Mouse (Mus musculus) forebrain, embryonic 14.5 days (tissue): ENCODE measurements around the gene Eml5. TPM values are rescaled to one million over a fixed set of nuclear protein-coding genes. Genes with fewer than 3 reads are reported as not detected.
A peak's percentile ranks its signal among the peaks of the same experiment; 100 is the strongest.

Experiments used
- ATAC-seq: fragments of 200-750 bp; cut with Nextera tagmentation; 2 replicates; pipeline ENCODE4 v1.8.0; 2017; ENCODE audit warnings: mild to moderate bottlenecking, moderate library complexity
- DNase-seq: peaks from one replicate; pipeline ENCODE4 v3.0.0-alpha.2; 2015; ENCODE audit warnings: low spot score
- H3K27ac ChIP-seq: fragments of 300-500 bp; sonication (generic); 2 replicates; pipeline ENCODE4 v1.5.1; 2014; ENCODE audit warnings: low read depth, mild to moderate bottlenecking, control low read depth, low read length, moderate library complexity
- H3K27me3 ChIP-seq: fragments of 300-500 bp; sonication (generic); replicated peaks from 2 replicates; pipeline ENCODE4 v1.6.1; 2014; ENCODE audit warnings: low read length, control low read depth, mixed read lengths; ENCODE audit not compliant: control insufficient read depth, insufficient read depth
- H3K36me3 ChIP-seq: fragments of 300-500 bp; sonication (generic); 2 replicates; pipeline ENCODE4 v1.6.1; 2014; ENCODE audit warnings: low read length, control low read depth; ENCODE audit not compliant: control insufficient read depth, insufficient read depth
- H3K4me1 ChIP-seq: fragments of 300-500 bp; sonication (generic); 2 replicates; pipeline ENCODE4 v1.6.1; 2014; ENCODE audit warnings: antibody characterized with exemption, low read length, control low read depth; ENCODE audit not compliant: control insufficient read depth, insufficient read depth
- H3K4me2 ChIP-seq: fragments of 300-500 bp; sonication (generic); 2 replicates; pipeline ENCODE4 v1.6.1; 2014; ENCODE audit warnings: mild to moderate bottlenecking, control low read depth, low read length
- H3K4me3 ChIP-seq: fragments of 300-500 bp; sonication (generic); 2 replicates; pipeline ENCODE4 v1.5.1; 2014; ENCODE audit warnings: low read depth, low read length, control low read depth
- H3K9ac ChIP-seq: fragments of 300-500 bp; sonication (generic); 2 replicates; pipeline ENCODE4 v1.6.1; 2014; ENCODE audit warnings: mild to moderate bottlenecking, low read length, control low read depth, moderate library complexity
- H3K9me3 ChIP-seq: fragments of 300-500 bp; sonication (generic); replicated peaks from 2 replicates; pipeline ENCODE4 v1.6.1; 2016; ENCODE audit warnings: low read length, control low read depth, mixed read lengths; ENCODE audit not compliant: control insufficient read depth
- WGBS: fragments of 180-500 bp; shearing (Covaris S2); extraction: QIAGEN DNeasy Blood & Tissue Kit; methylation state at CpG from one replicate; pipeline ENCODE4 v1.1.7; 2014; 5-methylcytosine and 5-hydroxymethylcytosine counted together
- polyA plus RNA-seq: library from polyadenylated mRNA; unstranded; fragments of >200 nt; fragmentation: Nextera tagmentation; extraction: Ambion mirVana; gene quantifications from 2 replicates; pipeline ENCODE4 v1.2.1, GENCODE M21; 2014

Gene Eml5
- polyA plus RNA-seq, 1 experiment from 2014 or later, result 8.2 TPM

DNA sequence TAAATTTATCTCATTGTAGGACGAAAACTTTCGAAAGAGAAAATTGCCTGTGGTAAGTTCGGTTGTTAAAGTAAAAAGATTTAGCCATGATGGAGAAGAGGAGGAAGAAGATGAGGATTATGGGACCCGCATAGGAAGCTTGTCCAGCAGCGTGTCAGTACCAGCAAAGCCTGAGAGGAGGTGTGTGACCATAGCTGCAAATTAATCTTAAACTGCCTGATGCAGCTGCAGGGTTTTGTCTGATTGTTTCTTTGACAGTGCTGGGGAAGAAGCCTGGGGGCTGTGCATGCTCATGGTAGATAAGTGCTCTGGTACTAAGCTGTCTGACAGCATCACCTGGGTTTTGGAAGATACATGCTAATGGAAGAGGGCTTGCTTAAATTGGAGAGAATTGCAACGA lies 141.6 kb downstream of the Eml5 start:
- Histone ChIP-seq H3K27ac (no peak overlapping the region), H3K4me3 (no peak overlapping the region), H3K36me3 (peaks cover 86% of the 10 kb centered on the region), H3K4me1 (no peaks in the 10 kb centered on the region), H3K9me3 (no peaks in the 10 kb centered on the region), H3K9ac (no peak overlapping the region), H3K27me3 (no peaks in the 10 kb centered on the region), H3K4me2 (no peak overlapping the region)
- DNase-seq (no peak), ATAC-seq (no peak)
- WGBS, result 97% methylated on average over 6 of the region's 6 CpGs

DNA sequence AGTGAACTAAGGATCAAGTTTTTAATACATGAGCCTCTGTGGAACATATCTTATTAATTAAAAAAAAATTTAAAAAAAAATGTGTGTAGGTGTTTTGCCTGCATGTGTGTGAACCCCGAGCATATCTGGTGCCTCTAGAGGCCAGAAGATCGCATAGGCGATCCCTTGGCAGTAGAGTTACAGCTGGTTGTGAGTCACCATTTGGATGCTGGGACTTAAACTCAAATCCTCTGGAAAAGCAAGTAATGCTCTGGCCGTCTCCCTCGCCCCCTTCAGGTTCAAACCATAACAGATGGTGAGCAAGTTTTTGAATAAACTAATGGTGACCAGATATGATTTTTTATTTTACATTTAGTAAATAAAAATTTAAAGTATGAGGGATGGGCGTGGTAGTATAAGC lies 143.6 kb downstream of the Eml5 start:
- no peak overlapping the region for H3K9ac ChIP-seq
- 86% methylated on average over 6 of the region's 6 CpGs for WGBS
- no peak overlapping the region for H3K4me3 ChIP-seq
- no peak for ATAC-seq
- no peak overlapping the region for H3K27ac ChIP-seq
- H3K4me1 ChIP-seq, result no peaks in the 10 kb centered on the region
- H3K9me3 ChIP-seq, result no peaks in the 10 kb centered on the region
- H3K36me3 ChIP-seq, result peaks cover 81% of the 10 kb centered on the region
- no peak overlapping the region for H3K4me2 ChIP-seq
- no peak for DNase-seq
- H3K27me3 ChIP-seq, result no peaks in the 10 kb centered on the region

DNA sequence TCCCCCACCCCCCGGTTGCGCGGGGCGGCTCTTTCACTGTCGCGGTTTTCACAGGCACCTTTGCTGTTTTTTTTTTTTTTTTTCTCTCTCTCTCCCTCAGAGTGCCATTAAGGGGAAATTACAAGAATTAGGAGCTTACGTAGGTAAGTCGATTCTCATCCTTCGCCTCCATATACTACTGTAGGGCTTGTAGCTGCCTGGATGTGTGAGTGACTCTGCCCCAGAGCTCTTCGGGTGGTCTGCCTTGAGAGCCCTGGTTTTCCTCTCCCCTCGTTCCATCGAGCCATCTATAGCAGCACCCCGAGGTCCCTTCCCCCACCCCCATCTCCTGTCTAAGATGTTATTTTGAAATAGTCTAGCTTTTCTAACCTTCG lies 153.9 kb downstream of the Eml5 start:
- peaks cover 14% of the 10 kb centered on the region for H3K4me1 ChIP-seq
- H3K4me2 ChIP-seq, result peak overlapping the region; percentile 84
- ATAC-seq (peak; percentile 56; the same call in 1 of the 2 replicates), DNase-seq (peak; percentile 50)
- H3K9me3 ChIP-seq, result no peaks in the 10 kb centered on the region
- H3K36me3 ChIP-seq, result 0 out of 2 replicates have a peak, but pooled peaks cover 6% of the 10 kb centered on the region
- H3K27me3 ChIP-seq, result no peaks in the 10 kb centered on the region
- peak overlapping the region; percentile 91 for H3K4me3 ChIP-seq
- H3K27ac ChIP-seq, result peak overlapping the region; percentile 90
- 3% methylated on average over 9 of the region's 14 CpGs for WGBS
- peak overlapping the region; percentile 94 for H3K9ac ChIP-seq

DNA sequence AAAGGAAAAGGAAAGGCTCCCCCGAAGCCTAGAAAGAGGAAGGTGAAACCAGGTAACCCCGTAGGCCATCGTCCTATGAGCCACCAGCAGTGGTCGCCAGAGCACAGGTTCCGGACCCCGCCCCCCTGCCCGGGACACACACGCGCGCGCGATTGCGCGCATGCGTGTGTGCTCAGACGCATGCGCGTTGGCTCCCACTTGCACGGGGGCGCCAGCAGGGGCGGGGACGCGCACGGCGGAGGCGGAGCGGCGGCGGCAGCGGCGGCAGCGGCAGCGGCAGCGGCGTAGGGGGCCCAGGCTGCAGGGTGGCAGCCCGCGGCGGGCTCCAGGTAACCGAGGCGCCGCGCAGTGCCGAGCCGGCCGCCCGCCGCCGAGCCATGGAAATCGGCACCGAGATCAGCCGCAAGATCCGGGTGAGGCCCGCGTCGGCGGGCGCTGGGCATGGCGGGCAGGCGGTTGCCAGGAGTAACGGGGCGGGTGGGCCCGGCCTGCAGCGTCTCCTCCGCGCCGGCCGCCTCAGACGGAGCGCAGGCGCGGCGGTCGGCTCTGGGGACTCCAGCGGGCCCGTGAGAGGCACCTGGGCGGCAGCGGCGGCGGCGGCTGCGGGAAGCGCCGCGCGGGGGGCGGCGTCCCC lies 154.4 kb downstream of the Eml5 start, which contains the start of gene Zc3h14:
TSS of gene Zc3h14 (plus strand) at position 219 of the 634 bp plus-strand sequence.
- Histone ChIP-seq H3K4me1 (peaks cover 14% of the 10 kb centered on the region), H3K9me3 (no peaks in the 10 kb centered on the region), H3K27ac (peak within 1 kb of the TSS; percentile 90), H3K36me3 (0 out of 2 replicates have a peak, but pooled peaks cover 6% of the 10 kb centered on the region), H3K4me2 (peak within 1 kb of the TSS; percentile 84), H3K4me3 (peak within 1 kb of the TSS; percentile 91), H3K27me3 (no peaks in the 10 kb centered on the region), H3K9ac (peak within 1 kb of the TSS; percentile 94)
- WGBS, result 0% methylated on average over 70 of the region's 87 CpGs
- ATAC-seq (peak; percentile 93), DNase-seq (peak; percentile 96)

DNA sequence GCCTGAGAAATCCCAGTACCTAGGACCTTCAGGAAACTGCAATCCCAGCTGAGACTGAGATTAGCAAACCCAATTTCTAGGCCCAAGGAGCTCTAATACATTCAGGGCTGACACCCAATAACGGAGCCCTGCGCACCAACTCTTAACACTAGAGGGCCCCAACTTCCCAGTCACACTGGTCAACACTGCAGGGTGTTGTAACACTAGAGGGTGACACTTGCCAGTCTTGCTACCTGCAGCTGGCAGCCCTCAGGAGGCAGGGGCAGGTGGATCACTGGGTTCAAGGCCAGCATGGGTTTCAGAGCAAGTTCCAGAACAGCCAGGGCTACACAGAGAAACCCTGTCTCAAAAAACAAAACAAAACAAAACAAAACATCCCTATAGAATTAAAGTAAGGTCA lies 155.2 kb downstream of the Eml5 start:
- no peaks in the 10 kb centered on the region for H3K9me3 ChIP-seq
- H3K27ac ChIP-seq, result no peak overlapping the region
- ATAC-seq (peak; percentile 30), DNase-seq (peak; percentile 34)
- peaks cover 14% of the 10 kb centered on the region for H3K4me1 ChIP-seq
- H3K9ac ChIP-seq, result no peak overlapping the region
- WGBS, result 16% methylated on average over 2 of the region's 2 CpGs
- H3K27me3 ChIP-seq, result no peaks in the 10 kb centered on the region
- H3K4me2 ChIP-seq, result no peak overlapping the region
- 0 out of 2 replicates have a peak, but pooled peaks cover 6% of the 10 kb centered on the region for H3K36me3 ChIP-seq
- no peak overlapping the region for H3K4me3 ChIP-seq

DNA sequence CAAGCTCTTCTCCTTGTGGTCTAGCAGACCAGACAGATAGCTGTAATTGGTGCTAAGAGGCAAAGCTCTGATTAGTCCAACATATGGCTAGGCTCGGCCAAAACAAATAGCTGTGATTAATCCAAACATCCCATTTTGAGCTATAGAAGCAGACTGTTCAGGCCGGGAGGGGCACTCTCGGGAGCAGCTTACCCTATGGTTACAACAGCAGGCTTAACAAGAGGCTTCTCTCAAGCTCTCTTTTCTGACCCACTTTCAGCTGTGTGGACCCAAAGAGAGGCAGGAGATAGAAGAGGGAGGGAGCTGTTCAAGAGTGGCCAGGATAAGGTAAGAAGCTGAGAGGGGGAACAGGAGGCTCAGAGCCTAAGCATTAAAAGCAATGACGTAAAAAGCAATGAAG lies 155.7 kb downstream of the Eml5 start:
- no peak overlapping the region for H3K4me2 ChIP-seq
- H3K4me3 ChIP-seq, result no peak overlapping the region
- 0 out of 2 replicates have a peak, but pooled peaks cover 3% of the 10 kb centered on the region for H3K36me3 ChIP-seq
- H3K27me3 ChIP-seq, result no peaks in the 10 kb centered on the region
- no peak for DNase-seq
- H3K4me1 ChIP-seq, result peaks cover 14% of the 10 kb centered on the region
- no peak overlapping the region for H3K27ac ChIP-seq
- no peak for ATAC-seq
- H3K9me3 ChIP-seq, result no peaks in the 10 kb centered on the region
- no peak overlapping the region for H3K9ac ChIP-seq
- WGBS, result 67% methylated on average over 4 of the region's 4 CpGs

DNA sequence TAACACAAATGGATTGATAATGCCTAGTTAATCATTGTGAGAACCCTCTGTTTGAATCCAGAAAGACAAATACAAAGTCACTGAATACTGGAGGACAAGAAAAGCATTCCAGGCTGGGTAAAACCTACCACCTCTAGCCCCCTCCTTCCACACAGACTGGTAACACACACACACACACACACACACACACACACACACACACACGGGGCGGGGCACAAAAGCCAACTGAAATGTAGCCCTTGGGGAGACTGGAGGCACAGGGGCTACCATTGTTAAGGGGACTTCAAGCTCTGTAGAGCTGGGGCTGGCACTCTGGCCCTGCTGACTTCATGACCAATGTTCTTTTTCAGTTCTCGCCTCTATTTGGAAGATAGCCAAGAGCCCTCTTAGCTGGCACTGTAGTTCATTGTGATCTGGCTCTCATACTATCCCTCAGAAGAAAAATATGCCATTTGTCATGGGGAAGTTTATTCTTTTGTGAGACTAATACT lies 160.2 kb downstream of the Eml5 start:
- DNase-seq, result peak; percentile 55
- ATAC-seq, result peak; percentile 27; the same call in 1 of the 2 replicates

DNA sequence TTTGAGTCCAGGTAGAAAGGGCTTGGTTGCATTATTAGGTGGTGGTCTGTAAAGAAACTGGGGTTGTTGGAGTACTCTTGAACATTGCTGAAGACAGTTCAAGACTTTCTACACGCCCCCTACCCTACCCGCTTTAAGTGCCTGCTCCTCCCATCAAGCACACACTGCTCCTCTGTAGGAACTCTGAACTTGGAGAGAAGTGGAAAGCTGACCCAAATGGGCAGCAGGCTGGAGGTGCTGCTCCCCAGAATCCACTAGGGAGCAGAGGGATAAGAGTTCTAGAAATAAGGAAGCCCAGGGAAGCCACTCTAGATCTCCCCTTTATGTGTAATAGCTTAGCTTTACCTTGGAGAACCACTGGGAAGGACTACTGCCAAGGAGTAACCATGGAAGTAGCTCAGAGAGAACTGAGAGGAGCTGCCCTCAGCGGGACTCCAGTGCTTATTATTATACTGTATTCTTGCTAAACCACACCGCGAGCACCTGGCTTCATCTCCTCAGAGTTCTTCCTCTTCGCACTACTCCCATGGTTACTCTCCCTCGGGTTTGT lies 163.4 kb downstream of the Eml5 start:
- no peak overlapping the region for H3K27ac ChIP-seq
- no peaks in the 10 kb centered on the region for H3K27me3 ChIP-seq
- peaks cover 11% of the 10 kb centered on the region for H3K4me1 ChIP-seq
- 11% methylated on average over 7 of the region's 7 CpGs for WGBS
- ATAC-seq, result no peak; the same call in 1 of the 2 replicates
- H3K4me3 ChIP-seq, result peak overlapping the region; percentile 80
- no peaks in the 10 kb centered on the region for H3K36me3 ChIP-seq
- H3K9me3 ChIP-seq, result no peaks in the 10 kb centered on the region
- DNase-seq, result peak; percentile 20
- H3K4me2 ChIP-seq, result peak overlapping the region; percentile 90
- peak overlapping the region; percentile 83 for H3K9ac ChIP-seq

More for the DNA sequence above, 160.2 kb downstream of the Eml5 start:
- 35% methylated on average over 3 of the region's 3 CpGs for WGBS
- Histone ChIP-seq H3K9me3 (no peaks in the 10 kb centered on the region), H3K4me1 (peaks cover 3% of the 10 kb centered on the region; the same call in 1 of the 2 replicates), H3K27me3 (no peaks in the 10 kb centered on the region), H3K9ac (no peak overlapping the region), H3K4me3 (no peak overlapping the region), H3K36me3 (no peaks in the 10 kb centered on the region), H3K27ac (no peak overlapping the region), H3K4me2 (no peak overlapping the region)
